Mouse (Mus musculus): ENCODE data around the gene Cd207.

DNA sequence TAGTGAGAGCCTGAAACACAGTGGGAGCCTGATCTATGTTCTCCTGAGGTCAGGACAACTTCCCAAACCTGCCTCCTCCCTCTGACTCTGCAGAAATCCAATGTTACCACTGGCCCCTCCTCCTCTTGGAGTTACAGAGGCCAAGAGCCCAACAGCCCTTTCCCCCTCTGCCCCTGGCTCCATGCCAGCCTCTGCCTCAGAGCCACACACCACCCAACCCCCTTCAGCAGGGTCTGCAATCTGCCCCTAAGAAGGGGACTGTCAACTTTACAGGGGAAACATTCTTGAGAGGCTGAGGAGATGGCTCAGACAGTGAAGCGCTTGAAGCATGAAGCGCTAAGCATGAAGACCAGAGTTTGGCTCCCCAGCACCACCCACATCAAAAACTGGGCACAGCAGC is 21.6 kb downstream of the Cd207 start, which contains the start of gene Clec4f:
- no peak for TF ChIP-seq CEBPB (IDR thresholded peaks at IDR 0.05; ENCODE audit: low read depth)
- TF ChIP-seq CTCF (IDR thresholded peaks at IDR 0.05; ENCODE audit: control insufficient read depth, insufficient read depth, insufficient read length) = no peak
- TF ChIP-seq MYOG (IDR thresholded peaks at IDR 0.05; ENCODE audit: control insufficient read depth, extremely low read depth, insufficient read length) = no peak
- TF ChIP-seq USF1 (IDR thresholded peaks at IDR 0.05; ENCODE audit: low read depth) = no peak
- no peak for TF ChIP-seq MAX (IDR thresholded peaks at IDR 0.05)
